Mouse (Mus musculus): ENCODE measurements around the gene Gm10662. TPM values are rescaled to one million over a fixed set of nuclear protein-coding genes. Genes with fewer than 3 reads are reported as not detected.
"Not testable (repeated sequence)": the region's sequence is repeated elsewhere in the genome, so short reads cannot be mapped to it uniquely, and the experiment has no call there.

The Gm10662 gene
- not detected in 2 replicates for polyA plus RNA-seq (2016; fragmentation: Nextera tagmentation; extraction: Ambion mirVana)

DNA sequence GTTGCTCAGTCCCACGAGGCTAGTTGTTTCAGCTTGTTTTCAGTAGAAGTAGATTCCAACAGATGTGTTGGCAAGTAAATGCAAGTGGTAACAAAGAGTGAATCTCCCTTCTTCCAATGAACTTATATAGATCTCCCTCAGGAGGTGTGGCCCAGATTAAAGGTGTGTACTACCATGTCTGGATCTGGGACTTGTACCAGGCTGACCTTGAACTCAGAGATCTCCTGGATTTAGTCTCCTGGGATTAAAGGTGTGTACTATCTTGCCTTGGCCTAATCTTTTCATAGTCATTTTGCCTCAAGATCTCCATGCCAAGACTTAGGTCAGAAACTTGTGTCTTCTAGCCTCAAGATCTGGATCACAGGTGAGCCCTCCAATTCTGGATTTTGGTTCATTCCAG is at the start of gene Gm10662:
Gene Gm10662 (minus strand): TSS at position 101 of the 400 bp plus-strand sequence.
- H3K27me3 ChIP-seq (ENCODE audit: low read depth, poor library complexity, severe bottlenecking); H3K4me3 ChIP-seq; DNase-seq (ENCODE audit: low spot score): not testable (repeated sequence)

DNA sequence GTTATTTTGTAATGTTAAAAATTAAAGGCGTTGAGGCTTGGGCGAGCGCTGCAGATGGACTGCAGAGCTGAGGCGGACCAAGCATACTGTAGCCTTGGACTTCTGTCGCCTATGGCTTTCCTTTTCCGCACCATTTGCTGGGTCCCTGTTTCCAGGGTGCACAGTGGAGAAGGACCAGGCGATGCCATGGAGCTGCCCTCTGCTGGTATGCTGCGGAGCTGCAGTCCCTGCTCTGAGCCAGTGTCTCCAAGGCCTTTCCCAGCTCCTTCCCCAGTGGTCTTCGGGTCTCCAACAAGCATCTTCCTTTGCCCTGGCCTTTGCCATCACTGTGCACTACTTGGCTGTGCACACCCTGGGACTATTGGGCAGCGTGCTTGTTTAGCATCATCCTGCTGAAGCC is 19.2 kb upstream of the Gm10662 start:
- not testable (repeated sequence) for H3K27ac ChIP-seq (replicated peaks); DNase-seq (ENCODE audit: low spot score); H3K9me3 ChIP-seq (replicated peaks); H3K27me3 ChIP-seq (ENCODE audit: low read depth, poor library complexity, severe bottlenecking); H3K4me3 ChIP-seq; H3K36me3 ChIP-seq; H3K4me1 ChIP-seq
- WGBS, result 86% methylated on average over 10 of the region's 10 CpGs

More for the DNA sequence above, at the start of gene Gm10662:
- not testable (repeated sequence) for H3K36me3 ChIP-seq; H3K27ac ChIP-seq (replicated peaks); H3K9me3 ChIP-seq (replicated peaks); H3K4me1 ChIP-seq
- no CpG with 5 or more reads among the region's 1 CpGs for WGBS

Other genes starting within 250 kb of the Gm10662 start
- gene Gm4214, start 159.8 kb downstream of the Gm10662 start, polyA plus RNA-seq (2016; fragmentation: Nextera tagmentation; extraction: Ambion mirVana), result not detected in 2 replicates
- not detected in 2 replicates for gene Gm4216, start 124.6 kb downstream of the Gm10662 start, polyA plus RNA-seq (2016; fragmentation: Nextera tagmentation; extraction: Ambion mirVana)
- gene Vmn1r163, start 88.9 kb downstream of the Gm10662 start, polyA plus RNA-seq (2016; fragmentation: Nextera tagmentation; extraction: Ambion mirVana), result not detected in 2 replicates
- not detected in 2 replicates for gene Gm8720, start 77.0 kb downstream of the Gm10662 start, polyA plus RNA-seq (2016; fragmentation: Nextera tagmentation; extraction: Ambion mirVana)
- not detected in 2 replicates for gene Vmn1r165, start 72.9 kb upstream of the Gm10662 start, polyA plus RNA-seq (2016; fragmentation: Nextera tagmentation; extraction: Ambion mirVana)
- gene Vmn1r166, start 107.2 kb upstream of the Gm10662 start, polyA plus RNA-seq (2016; fragmentation: Nextera tagmentation; extraction: Ambion mirVana), result not detected in 2 replicates
- gene Gm6902, start 134.4 kb upstream of the Gm10662 start, polyA plus RNA-seq (2016; fragmentation: Nextera tagmentation; extraction: Ambion mirVana), result not detected in 2 replicates
- gene Nlrp4e, start 156.7 kb upstream of the Gm10662 start, polyA plus RNA-seq (2016; fragmentation: Nextera tagmentation; extraction: Ambion mirVana), result not detected in 2 replicates
- gene Nlrp5, start 241.4 kb upstream of the Gm10662 start, polyA plus RNA-seq (2016; fragmentation: Nextera tagmentation; extraction: Ambion mirVana), result not detected in 2 replicates